Mouse (Mus musculus): Measurements from ENCODE around the gene Iqck. TPM values are rescaled to one million over a fixed set of nuclear protein-coding genes. Genes with fewer than 3 reads are reported as not detected.

Iqck gene
- polyA plus RNA-seq, 1 experiment from 2014 or later = 4.5 TPM

DNA sequence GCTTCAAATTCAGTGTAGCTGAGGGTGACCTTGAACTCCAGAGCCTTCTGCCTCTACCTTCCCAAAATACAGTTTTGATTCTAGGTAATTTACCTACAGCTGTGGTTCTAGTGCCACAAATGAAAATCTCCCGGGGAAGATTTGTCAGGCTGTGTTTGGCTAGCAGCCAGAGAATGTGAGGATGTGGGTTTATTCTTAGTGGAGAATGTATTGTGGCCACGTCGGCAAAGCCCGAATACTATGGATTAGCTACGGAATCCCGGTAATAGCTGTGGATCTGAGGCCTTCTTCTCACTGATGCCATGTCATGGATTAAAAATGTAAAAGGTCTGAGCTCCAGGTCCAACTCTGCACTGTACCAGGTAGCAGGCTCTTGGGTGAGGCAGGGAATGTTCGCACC is 94.2 kb downstream of the Iqck start:
- Histone ChIP-seq H3K9ac (no peak overlapping the region), H3K27ac (no peak overlapping the region), H3K27me3 (ENCODE audit: control insufficient read depth, insufficient read depth, low read length) (no peaks in the 10 kb centered on the region), H3K36me3 (replicated peaks; ENCODE audit: control insufficient read depth, insufficient read depth) (no peaks in the 10 kb centered on the region), H3K4me2 (replicated peaks) (no peak overlapping the region), H3K9me3 (ENCODE audit: control insufficient read depth, low read length) (no peaks in the 10 kb centered on the region), H3K4me3 (replicated peaks; ENCODE audit: low read length) (no peak overlapping the region), H3K4me1 (replicated peaks; ENCODE audit: control insufficient read depth, insufficient read depth, low read length) (no peaks in the 10 kb centered on the region)
- ATAC-seq (ENCODE audit: low FRiP score) = no peak
- no peak for DNase-seq (ENCODE audit: low spot score)
- 49% methylated on average over 7 of the region's 7 CpGs for WGBS

DNA sequence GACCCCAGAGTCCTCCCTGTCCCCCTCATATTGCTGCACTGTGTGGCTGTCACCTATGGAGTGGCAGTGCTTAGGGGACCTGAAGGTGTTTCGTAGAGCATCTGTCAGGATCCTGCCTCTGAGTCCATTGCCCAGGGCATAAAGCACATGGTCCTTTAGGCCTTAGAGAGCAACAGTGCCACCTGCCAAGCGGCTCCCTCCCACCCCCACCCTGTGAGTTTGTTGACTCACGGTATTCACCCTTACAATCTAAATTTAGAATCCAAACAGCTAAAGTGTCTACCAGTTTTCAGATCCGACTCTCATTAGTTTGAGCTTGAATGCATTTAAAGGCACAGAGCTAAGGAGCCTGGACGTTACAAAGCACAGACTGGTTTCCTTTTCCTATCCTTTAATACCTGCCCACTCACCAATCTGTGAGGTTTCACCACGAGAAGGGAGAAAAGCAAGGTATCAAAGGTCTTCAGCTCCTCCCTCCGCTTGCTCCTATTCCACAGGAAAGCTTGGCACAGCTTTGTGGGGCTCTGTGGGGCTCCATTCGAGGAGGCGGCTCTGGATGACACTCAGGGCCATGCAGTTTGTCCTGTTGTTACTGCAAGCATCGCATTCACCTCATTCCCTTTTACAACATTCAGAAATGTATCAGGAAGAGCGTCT is 98.2 kb downstream of the Iqck start:
- DNase-seq (ENCODE audit: low spot score) (no peak), ATAC-seq (ENCODE audit: low FRiP score) (no peak)
- no peaks in the 10 kb centered on the region for H3K27me3 ChIP-seq (ENCODE audit: control insufficient read depth, insufficient read depth, low read length)
- no peak overlapping the region for H3K4me2 ChIP-seq (replicated peaks)
- no peaks in the 10 kb centered on the region for H3K9me3 ChIP-seq (ENCODE audit: control insufficient read depth, low read length)
- no peak overlapping the region for H3K27ac ChIP-seq
- 61% methylated on average over 11 of the region's 11 CpGs for WGBS
- H3K4me3 ChIP-seq (replicated peaks; ENCODE audit: low read length) = no peak overlapping the region
- H3K36me3 ChIP-seq (replicated peaks; ENCODE audit: control insufficient read depth, insufficient read depth) = no peaks in the 10 kb centered on the region
- H3K9ac ChIP-seq = no peak overlapping the region
- H3K4me1 ChIP-seq (replicated peaks; ENCODE audit: control insufficient read depth, insufficient read depth, low read length) = no peaks in the 10 kb centered on the region

DNA sequence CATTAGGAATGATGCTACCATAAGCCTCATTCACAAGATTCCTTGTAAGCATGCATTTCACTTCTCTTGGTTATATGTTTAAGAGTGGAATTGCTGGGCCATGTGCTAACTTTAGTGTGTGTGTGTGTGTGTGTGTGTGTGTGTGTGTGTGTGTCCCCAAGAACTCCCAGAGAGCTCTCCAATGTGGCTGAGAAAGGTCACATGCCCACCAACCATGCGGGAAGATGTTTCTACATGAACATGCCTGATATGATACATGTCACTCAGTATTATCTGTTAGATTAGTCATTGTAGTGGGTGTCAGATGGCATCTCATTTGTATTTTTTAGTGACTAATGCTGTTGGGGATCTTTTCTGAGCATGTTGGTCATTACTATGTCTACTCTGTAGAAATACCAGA is 99.4 kb downstream of the Iqck start:
- no peaks in the 10 kb centered on the region for H3K27me3 ChIP-seq (ENCODE audit: control insufficient read depth, insufficient read depth, low read length)
- H3K4me3 ChIP-seq (replicated peaks; ENCODE audit: low read length) = no peak overlapping the region
- H3K27ac ChIP-seq = no peak overlapping the region
- H3K36me3 ChIP-seq (replicated peaks; ENCODE audit: control insufficient read depth, insufficient read depth) = no peaks in the 10 kb centered on the region
- no peaks in the 10 kb centered on the region for H3K4me1 ChIP-seq (replicated peaks; ENCODE audit: control insufficient read depth, insufficient read depth, low read length)
- 93% methylated on average over 1 of the region's 1 CpGs for WGBS
- H3K9ac ChIP-seq = no peak overlapping the region
- DNase-seq (ENCODE audit: low spot score) = no peak
- no peak for ATAC-seq (ENCODE audit: low FRiP score)
- H3K4me2 ChIP-seq (replicated peaks) = no peak overlapping the region
- no peaks in the 10 kb centered on the region for H3K9me3 ChIP-seq (ENCODE audit: control insufficient read depth, low read length)

DNA sequence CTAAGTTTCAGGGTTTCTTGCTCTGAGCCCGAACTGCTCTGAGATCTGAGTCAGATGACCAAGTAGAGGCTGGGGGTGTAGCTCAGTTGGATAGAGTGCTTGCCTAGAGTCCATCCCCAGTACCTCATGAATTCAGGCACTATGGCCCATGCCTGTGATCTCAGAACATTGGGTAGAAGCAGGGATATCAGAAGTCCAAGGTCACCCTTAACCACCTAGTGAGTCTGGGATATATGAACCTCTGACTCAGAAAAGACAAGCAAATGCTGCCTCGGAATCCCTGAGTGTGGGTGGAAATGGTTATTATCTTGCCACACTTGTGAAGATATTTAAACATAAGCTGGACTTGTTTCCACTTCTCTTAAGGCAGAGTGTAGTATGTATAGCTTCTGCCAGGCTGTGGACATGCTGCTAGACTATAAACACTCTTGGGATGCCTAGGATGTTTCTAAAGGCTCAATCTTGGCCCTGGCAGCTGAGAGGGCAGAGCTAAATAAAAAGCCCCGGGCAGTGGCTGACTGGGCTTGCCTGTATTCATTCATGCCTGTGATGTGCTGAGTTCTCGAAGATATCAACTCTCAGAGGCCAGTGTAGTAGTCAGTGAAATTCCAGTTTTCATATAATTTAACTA is 101.2 kb downstream of the Iqck start:
- DNase-seq (ENCODE audit: low spot score) (no peak), ATAC-seq (ENCODE audit: low FRiP score) (no peak)

DNA sequence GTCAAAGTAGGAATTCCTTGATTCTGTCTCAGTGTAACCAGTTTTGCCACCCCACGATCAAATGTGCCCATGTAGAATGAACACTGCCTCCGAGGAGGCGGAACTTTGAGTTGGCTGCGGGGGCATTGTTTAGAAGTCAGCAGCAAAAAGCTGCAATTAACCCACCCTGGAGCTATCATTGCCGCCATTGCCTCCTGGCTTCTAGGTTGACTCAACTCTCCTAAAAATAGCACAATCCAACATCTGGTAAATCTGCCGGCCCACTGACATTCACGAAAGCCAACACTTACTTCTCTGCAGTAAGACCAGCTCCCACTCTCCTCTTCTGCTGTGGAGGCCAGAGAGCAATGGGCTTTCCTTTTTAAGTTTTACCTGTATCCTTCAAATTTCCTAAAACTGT is 103.7 kb downstream of the Iqck start:
- Histone ChIP-seq H3K9me3 (ENCODE audit: control insufficient read depth, low read length) (no peaks in the 10 kb centered on the region), H3K4me2 (replicated peaks) (no peak overlapping the region), H3K27me3 (ENCODE audit: control insufficient read depth, insufficient read depth, low read length) (no peaks in the 10 kb centered on the region), H3K4me3 (replicated peaks; ENCODE audit: low read length) (no peak overlapping the region), H3K27ac (no peak overlapping the region), H3K4me1 (replicated peaks; ENCODE audit: control insufficient read depth, insufficient read depth, low read length) (no peaks in the 10 kb centered on the region), H3K9ac (no peak overlapping the region), H3K36me3 (replicated peaks; ENCODE audit: control insufficient read depth, insufficient read depth) (no peaks in the 10 kb centered on the region)
- DNase-seq (ENCODE audit: low spot score) (no peak), ATAC-seq (ENCODE audit: low FRiP score) (no peak)
- WGBS = 86% methylated on average over 7 of the region's 7 CpGs

More for the DNA sequence above, 101.2 kb downstream of the Iqck start:
- no peak overlapping the region for H3K9ac ChIP-seq
- H3K4me1 ChIP-seq (replicated peaks; ENCODE audit: control insufficient read depth, insufficient read depth, low read length) = no peaks in the 10 kb centered on the region
- no peaks in the 10 kb centered on the region for H3K36me3 ChIP-seq (replicated peaks; ENCODE audit: control insufficient read depth, insufficient read depth)
- no peak overlapping the region for H3K4me3 ChIP-seq (replicated peaks; ENCODE audit: low read length)
- no peak overlapping the region for H3K27ac ChIP-seq
- no peaks in the 10 kb centered on the region for H3K9me3 ChIP-seq (ENCODE audit: control insufficient read depth, low read length)
- no peak overlapping the region for H3K4me2 ChIP-seq (replicated peaks)
- WGBS = 83% methylated on average over 4 of the region's 4 CpGs
- H3K27me3 ChIP-seq (ENCODE audit: control insufficient read depth, insufficient read depth, low read length) = no peaks in the 10 kb centered on the region

DNA sequence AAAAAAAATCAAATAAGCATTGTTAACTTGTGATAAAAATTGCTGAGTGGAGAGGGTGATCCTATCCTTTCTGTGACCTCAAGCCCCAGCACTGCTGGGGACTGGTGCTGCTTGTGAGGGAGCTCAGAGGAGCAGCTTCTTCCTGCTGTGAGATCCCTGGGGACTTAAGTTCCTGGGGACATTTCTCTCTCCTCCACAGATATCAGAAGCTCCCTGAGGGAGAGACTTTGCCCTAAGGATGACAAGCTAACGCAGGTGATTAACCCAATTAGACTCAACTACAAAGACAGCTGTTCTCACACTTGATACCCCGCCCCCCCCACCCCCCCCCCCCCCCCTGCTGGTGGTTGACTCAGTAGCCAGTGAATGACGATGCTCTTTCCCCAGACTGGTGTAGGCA is 109.2 kb downstream of the Iqck start:
- Histone ChIP-seq H3K9ac (no peak overlapping the region), H3K9me3 (ENCODE audit: control insufficient read depth, low read length) (no peaks in the 10 kb centered on the region), H3K4me3 (replicated peaks; ENCODE audit: low read length) (no peak overlapping the region), H3K27ac (no peak overlapping the region), H3K27me3 (ENCODE audit: control insufficient read depth, insufficient read depth, low read length) (no peaks in the 10 kb centered on the region), H3K4me2 (replicated peaks) (no peak overlapping the region), H3K4me1 (replicated peaks; ENCODE audit: control insufficient read depth, insufficient read depth, low read length) (no peaks in the 10 kb centered on the region), H3K36me3 (replicated peaks; ENCODE audit: control insufficient read depth, insufficient read depth) (no peaks in the 10 kb centered on the region)
- DNase-seq (ENCODE audit: low spot score) = no peak
- no peak for ATAC-seq (ENCODE audit: low FRiP score)
- WGBS = 5% methylated on average over 3 of the region's 3 CpGs

DNA sequence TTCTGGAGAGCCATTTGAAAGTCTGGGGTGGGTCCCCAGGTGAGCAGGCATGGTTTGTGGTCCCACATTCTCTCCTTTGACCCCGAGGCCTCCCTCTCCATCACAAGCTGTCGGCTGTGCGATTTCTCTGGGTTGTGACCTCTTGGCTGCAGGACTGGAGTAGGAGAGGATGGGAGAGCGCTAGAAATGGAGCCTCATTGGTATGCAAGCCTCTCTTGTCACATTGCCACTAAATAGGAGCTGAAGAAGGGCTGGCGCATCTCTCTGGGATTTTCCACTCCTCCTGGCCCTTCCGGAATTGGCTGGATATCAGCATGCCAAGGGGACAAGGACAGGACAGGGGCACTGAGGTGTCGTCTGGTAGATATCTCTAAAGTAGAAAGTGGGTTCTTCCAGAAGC is 109.6 kb downstream of the Iqck start:
- ATAC-seq (ENCODE audit: low FRiP score) (no peak), DNase-seq (ENCODE audit: low spot score) (no peak)
- Histone ChIP-seq H3K4me1 (replicated peaks; ENCODE audit: control insufficient read depth, insufficient read depth, low read length) (no peaks in the 10 kb centered on the region), H3K4me3 (replicated peaks; ENCODE audit: low read length) (no peak overlapping the region), H3K36me3 (replicated peaks; ENCODE audit: control insufficient read depth, insufficient read depth) (no peaks in the 10 kb centered on the region), H3K27ac (no peak overlapping the region), H3K4me2 (replicated peaks) (no peak overlapping the region), H3K9ac (no peak overlapping the region), H3K27me3 (ENCODE audit: control insufficient read depth, insufficient read depth, low read length) (no peaks in the 10 kb centered on the region), H3K9me3 (ENCODE audit: control insufficient read depth, low read length) (no peaks in the 10 kb centered on the region)
- 28% methylated on average over 7 of the region's 7 CpGs for WGBS

DNA sequence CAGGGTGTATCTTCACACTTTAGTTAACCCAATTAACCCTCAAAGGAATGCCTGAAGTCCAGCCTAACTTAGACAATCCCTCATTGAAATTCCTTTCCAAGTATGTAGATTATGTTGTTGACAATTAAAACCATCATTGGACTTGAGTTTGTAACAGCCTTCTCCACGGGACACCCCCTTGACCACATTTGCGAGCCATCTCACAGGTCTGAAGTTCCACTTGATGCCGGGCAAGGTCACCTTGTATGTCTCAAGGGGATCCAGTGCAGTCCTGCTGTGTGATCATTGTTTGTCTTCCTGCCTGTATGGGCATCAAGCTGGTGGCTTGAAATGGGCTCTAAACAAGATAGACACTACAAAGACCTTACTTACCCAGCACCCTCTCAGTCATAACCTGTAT is 113.3 kb downstream of the Iqck start:
- no peaks in the 10 kb centered on the region for H3K36me3 ChIP-seq (replicated peaks; ENCODE audit: control insufficient read depth, insufficient read depth)
- no peak overlapping the region for H3K9ac ChIP-seq
- H3K27ac ChIP-seq = no peak overlapping the region
- no peak overlapping the region for H3K4me3 ChIP-seq (replicated peaks; ENCODE audit: low read length)
- H3K4me2 ChIP-seq (replicated peaks) = no peak overlapping the region
- H3K27me3 ChIP-seq (ENCODE audit: control insufficient read depth, insufficient read depth, low read length) = no peaks in the 10 kb centered on the region
- no peaks in the 10 kb centered on the region for H3K9me3 ChIP-seq (ENCODE audit: control insufficient read depth, low read length)
- 87% methylated on average over 3 of the region's 3 CpGs for WGBS
- H3K4me1 ChIP-seq (replicated peaks; ENCODE audit: control insufficient read depth, insufficient read depth, low read length) = 0 out of 2 replicates have a peak, but pooled peaks cover 12% of the 10 kb centered on the region
- ATAC-seq (ENCODE audit: low FRiP score) (no peak), DNase-seq (ENCODE audit: low spot score) (no peak)

DNA sequence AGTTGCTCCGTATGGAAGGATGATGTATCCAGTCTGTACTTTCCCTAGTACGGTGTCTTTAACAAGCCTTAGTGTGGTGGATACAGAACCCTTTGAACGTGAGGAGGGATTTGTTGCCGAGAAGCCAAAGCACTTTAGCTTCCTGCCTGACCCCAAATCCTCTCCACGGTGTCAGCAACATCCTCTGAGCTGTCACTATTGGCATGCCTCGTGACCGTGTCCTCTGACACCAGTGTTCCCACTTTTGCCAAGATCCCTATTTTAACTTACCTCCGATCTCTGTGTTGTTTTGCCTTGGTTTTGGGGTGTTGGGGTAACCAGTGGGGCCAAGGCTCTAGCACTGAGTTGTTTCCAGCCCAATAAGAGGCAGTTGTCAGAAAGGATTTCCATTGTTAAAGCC is 115.9 kb downstream of the Iqck start:
- Histone ChIP-seq H3K27me3 (ENCODE audit: control insufficient read depth, insufficient read depth, low read length) (no peaks in the 10 kb centered on the region), H3K4me2 (replicated peaks) (no peak overlapping the region), H3K27ac (no peak overlapping the region), H3K4me1 (replicated peaks; ENCODE audit: control insufficient read depth, insufficient read depth, low read length) (peaks cover 21% of the 10 kb centered on the region), H3K36me3 (replicated peaks; ENCODE audit: control insufficient read depth, insufficient read depth) (no peaks in the 10 kb centered on the region), H3K9me3 (ENCODE audit: control insufficient read depth, low read length) (no peaks in the 10 kb centered on the region), H3K4me3 (replicated peaks; ENCODE audit: low read length) (no peak overlapping the region), H3K9ac (no peak overlapping the region)
- DNase-seq (ENCODE audit: low spot score) (no peak), ATAC-seq (ENCODE audit: low FRiP score) (no peak)
- WGBS = 79% methylated on average over 8 of the region's 8 CpGs
